Mouse (Mus musculus) liver, embryonic 14.5 days (tissue): ENCODE data around the gene Tns4. TPM values are rescaled to one million over a fixed set of nuclear protein-coding genes. Genes with fewer than 3 reads are reported as not detected.

ENCODE experiments used
- ATAC-seq: fragments of 200-750 bp; cut with Nextera tagmentation; 2 replicates; pipeline ENCODE4 v1.8.0; 2017; ENCODE audit warnings: moderate number of reproducible peaks, mild to moderate bottlenecking, moderate library complexity; ENCODE audit not compliant: insufficient read depth
- DNase-seq, 3 experiments: peaks; one replicate each; pipeline ENCODE4 v3.0.0-alpha.2; 2012 to 2013; ENCODE audit warnings: low read depth in 3 of 3, low spot score in 3 of 3
- H3K27ac ChIP-seq: fragments of 300-500 bp; sonication (generic); 2 replicates; pipeline ENCODE4 v1.5.1; 2014; ENCODE audit warnings: moderate library complexity, mild to moderate bottlenecking, control low read depth, inconsistent platforms
- H3K27me3 ChIP-seq: fragments of 300-500 bp; sonication (generic); 2 replicates; pipeline ENCODE4 v1.6.1; 2014; ENCODE audit warnings: mild to moderate bottlenecking, low read length, moderate library complexity; ENCODE audit not compliant: control insufficient read depth, insufficient read depth
- H3K36me3 ChIP-seq: fragments of 300-500 bp; sonication (generic); replicated peaks from 2 replicates; pipeline ENCODE4 v1.6.1; 2014; ENCODE audit warnings: low read depth; ENCODE audit not compliant: control insufficient read depth, insufficient read depth
- H3K4me1 ChIP-seq, 2 experiments: fragments of 200-500 bp in 1 of 2; fragments of 300-500 bp in 1 of 2; sonication (generic) in 1 of 2; replicated peaks; 2 replicates each; pipeline ENCODE4 v1.6.1; 2012 to 2014; ENCODE audit warnings: antibody characterized with exemption in 1 of 2, inconsistent platforms in 1 of 2, low read length in 1 of 2; ENCODE audit not compliant: control insufficient read depth in 2 of 2, insufficient read depth in 2 of 2
- H3K4me2 ChIP-seq: fragments of 300-500 bp; sonication (generic); 2 replicates; pipeline ENCODE4 v1.6.1; 2014; ENCODE audit warnings: low read depth, mild to moderate bottlenecking, control low read depth, moderate library complexity
- H3K4me3 ChIP-seq, 2 experiments: fragments of 200-500 bp in 1 of 2; fragments of 300-500 bp in 1 of 2; sonication (generic) in 1 of 2; 2 replicates each; pipeline ENCODE4 v1.5.1; 2012 to 2014; ENCODE audit warnings: low read depth in 2 of 2, low read length in 2 of 2, mild to moderate bottlenecking in 2 of 2, control low read depth in 1 of 2, inconsistent platforms in 1 of 2, moderate library complexity in 1 of 2; ENCODE audit not compliant: insufficient read depth in 1 of 2
- H3K9ac ChIP-seq: fragments of 300-500 bp; sonication (generic); replicated peaks from 2 replicates; pipeline ENCODE4 v1.6.1; 2014; ENCODE audit warnings: mild to moderate bottlenecking, control low read depth, moderate library complexity
- H3K9me3 ChIP-seq: fragments of 300-500 bp; sonication (generic); 2 replicates; pipeline ENCODE4 v1.6.1; 2016; ENCODE audit warnings: low read length, mixed read lengths; ENCODE audit not compliant: control insufficient read depth
- CTCF ChIP-seq: IDR thresholded peaks from 2 replicates; pipeline ENCODE4 v1.5.1; 2016; ENCODE audit warnings: antibody characterized with exemption, low read depth, control low read depth
- EP300 ChIP-seq: IDR thresholded peaks from 2 replicates; pipeline ENCODE4 v1.6.1; 2016; ENCODE audit warnings: antibody characterized with exemption, low read depth
- WGBS: fragments of 180-500 bp; shearing (Covaris S2); extraction: QIAGEN DNeasy Blood & Tissue Kit; methylation state at CpG from one replicate; pipeline ENCODE4 v1.1.7; 2014; ENCODE audit not compliant: insufficient replicate concordance; 5-methylcytosine and 5-hydroxymethylcytosine counted together
- polyA plus RNA-seq, 2 experiments: library from polyadenylated mRNA; depleted of rRNA in 1 of 2; stranded (reverse) in 1 of 2; unstranded in 1 of 2; fragments of >200 nt; fragmentation: Nextera tagmentation in 1 of 2; extraction: Ambion mirVana in 1 of 2; gene quantifications; 2 replicates each; pipeline versions ENCODE4 v1.2.1 to v1.2.3; 2012 to 2014

Tns4 gene
- polyA plus RNA-seq, 2 experiments, result 0.09 to 0.36 TPM

DNA sequence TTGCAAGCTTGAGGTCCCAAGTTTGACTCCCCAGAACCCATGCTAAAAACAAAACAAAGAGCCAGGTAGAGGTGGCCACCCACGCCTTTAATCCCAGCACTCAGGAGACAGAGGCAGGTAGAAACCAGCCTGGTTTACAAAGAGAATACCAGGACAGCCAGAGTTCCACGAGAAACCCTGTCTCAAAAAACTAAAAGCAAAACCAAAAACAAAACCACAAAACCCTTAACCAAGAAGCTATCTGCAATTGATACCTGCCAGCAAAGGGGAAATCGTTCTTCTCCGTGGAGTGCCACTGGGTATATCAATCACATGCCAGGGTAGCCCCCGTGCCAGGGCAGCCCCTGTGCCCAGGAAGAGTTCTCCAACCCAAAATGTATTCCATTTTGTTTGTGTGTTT is 11.1 kb upstream of the Tns4 start:
- no peak for DNase-seq
- no peaks in the 10 kb centered on the region for H3K27me3 ChIP-seq
- no peak overlapping the region for H3K4me3 ChIP-seq
- no peaks in the 10 kb centered on the region for H3K36me3 ChIP-seq
- H3K9ac ChIP-seq, result no peak overlapping the region
- WGBS, result 26% methylated on average over 5 of the region's 5 CpGs
- ATAC-seq, result no peak
- H3K27ac ChIP-seq, result no peak overlapping the region
- H3K4me2 ChIP-seq, result no peak overlapping the region
- peaks cover 0 to 6% of the 10 kb centered on the region in 2 experiments; a peak in 1 of 4 replicates for H3K4me1 ChIP-seq
- no peaks in the 10 kb centered on the region for H3K9me3 ChIP-seq
- no peak for TF ChIP-seq CTCF
- TF ChIP-seq EP300, result no peak

- no peak for DNase-seq
- 55% methylated on average over 7 of the region's 7 CpGs for WGBS
- no peak overlapping the region for H3K9ac ChIP-seq
Observed at GRCm38 (mm10) chr11:99099516-99099915, 10.4 kb upstream of the Tns4 start.

DNA sequence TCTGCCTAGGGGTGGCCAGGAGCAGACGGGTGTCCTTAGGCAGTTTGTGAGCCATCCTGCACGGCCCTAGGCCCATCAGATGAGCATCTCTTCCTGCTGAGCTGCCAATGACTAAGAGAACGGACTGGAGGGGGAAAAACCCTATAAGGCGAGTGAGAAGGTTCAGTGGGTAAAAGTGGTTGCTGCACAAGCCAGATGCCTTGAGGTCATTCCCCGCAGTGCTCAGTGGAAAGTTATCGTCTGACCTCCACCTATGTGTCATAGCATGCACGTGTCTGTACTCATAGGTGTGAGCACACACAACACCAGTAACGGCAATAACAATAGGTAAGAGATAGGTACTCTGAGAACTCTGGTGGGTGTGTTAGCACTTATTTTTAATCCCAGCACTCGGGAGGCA is 9.8 kb upstream of the Tns4 start:
- Histone ChIP-seq H3K4me1 (no peaks in the 10 kb centered on the region), H3K27ac (no peak overlapping the region), H3K36me3 (no peaks in the 10 kb centered on the region), H3K9me3 (no peaks in the 10 kb centered on the region), H3K9ac (no peak overlapping the region), H3K27me3 (no peaks in the 10 kb centered on the region), H3K4me2 (no peak overlapping the region), H3K4me3 (no peak overlapping the region)
- ATAC-seq (no peak), DNase-seq (no peak)
- 64% methylated on average over 9 of the region's 9 CpGs for WGBS
- no peak for TF ChIP-seq EP300

More at GRCm38 (mm10) chr11:99099516-99099915, 10.4 kb upstream of the Tns4 start:
- no peak for TF ChIP-seq EP300
- no peak for TF ChIP-seq CTCF
- Histone ChIP-seq H3K9me3 (no peaks in the 10 kb centered on the region), H3K27ac (no peak overlapping the region), H3K4me2 (no peak overlapping the region), H3K4me1 (peaks cover 0 to under 1% of the 10 kb centered on the region in 2 experiments; a peak in 1 of 4 replicates), H3K27me3 (no peaks in the 10 kb centered on the region), H3K36me3 (no peaks in the 10 kb centered on the region), H3K4me3 (no peak overlapping the region)
- ATAC-seq, result no peak

GRCm38 (mm10) chr11:99096996-99097774 is 8.1 kb upstream of the Tns4 start:
- ATAC-seq (no peak), DNase-seq (no peak)
- Histone ChIP-seq H3K4me2 (no peak overlapping the region), H3K36me3 (no peaks in the 10 kb centered on the region), H3K4me3 (no peak overlapping the region), H3K9me3 (no peaks in the 10 kb centered on the region), H3K27ac (no peak overlapping the region), H3K9ac (no peak overlapping the region), H3K4me1 (no peaks in the 10 kb centered on the region), H3K27me3 (no peaks in the 10 kb centered on the region)
- TF ChIP-seq CTCF (no peak), EP300 (no peak)
- WGBS, result 65% methylated on average over 8 of the region's 8 CpGs

DNA sequence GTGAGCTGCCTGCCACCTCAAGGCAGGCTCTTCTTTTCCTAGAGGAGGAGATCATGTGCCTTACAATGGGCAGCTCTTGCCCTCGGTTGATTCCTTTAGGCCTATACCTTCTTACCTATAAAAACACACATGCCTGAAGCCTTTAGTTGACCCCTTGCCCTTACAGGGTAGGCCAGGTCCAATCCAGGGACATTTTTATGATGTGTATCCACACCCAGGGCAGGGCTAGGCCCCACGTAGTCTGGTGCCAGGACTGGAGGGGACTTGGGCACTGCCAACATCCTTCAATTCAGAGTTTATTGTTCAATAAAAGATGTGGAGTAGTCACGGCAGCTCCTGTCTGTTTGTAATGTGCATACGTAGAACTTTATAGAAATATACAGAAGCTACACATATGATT is 7.3 kb upstream of the Tns4 start:
- 59% methylated on average over 4 of the region's 4 CpGs for WGBS
- no peak overlapping the region for H3K4me2 ChIP-seq
- ATAC-seq (no peak), DNase-seq (no peak)
- no peaks in the 10 kb centered on the region for H3K36me3 ChIP-seq
- no peak overlapping the region for H3K9ac ChIP-seq
- H3K4me1 ChIP-seq, result no peaks in the 10 kb centered on the region
- no peaks in the 10 kb centered on the region for H3K9me3 ChIP-seq
- no peaks in the 10 kb centered on the region for H3K27me3 ChIP-seq
- no peak overlapping the region for H3K4me3 ChIP-seq
- TF ChIP-seq EP300, result no peak
- no peak for TF ChIP-seq CTCF
- no peak overlapping the region for H3K27ac ChIP-seq
